Mouse (Mus musculus): ENCODE results near the gene Naa38. TPM values are rescaled to one million over a fixed set of nuclear protein-coding genes. Genes with fewer than 3 reads are reported as not detected.

The Naa38 gene
- polyA plus RNA-seq, 1 experiment from 2014 or later: 132 TPM

- H3K9ac ChIP-seq (replicated peaks; ENCODE audit: low read depth, low read length): no peak overlapping the region
Observed at GRCm38 (mm10) chr11:69371601-69372000, 23.7 kb upstream of the Naa38 start.

GRCm38 (mm10) chr11:69372056-69372779 is 23.1 kb upstream of the Naa38 start:
- Histone ChIP-seq H3K36me3 (ENCODE audit: control insufficient read depth, insufficient read depth, low read length) (0 out of 2 replicates have a peak, but pooled peaks cover 3% of the 10 kb centered on the region), H3K27ac (ENCODE audit: low read depth, low read length) (peak overlapping the region; percentile 64), H3K4me3 (ENCODE audit: low read depth, low read length) (no peak overlapping the region), H3K9me3 (ENCODE audit: control insufficient read depth, low read length) (no peaks in the 10 kb centered on the region), H3K4me2 (ENCODE audit: low read depth, low read length) (peak overlapping the region; percentile 34; the same call in 1 of the 2 replicates), H3K27me3 (ENCODE audit: control insufficient read depth, insufficient read depth, low read length) (no peaks in the 10 kb centered on the region), H3K4me1 (ENCODE audit: control insufficient read depth, insufficient read depth, low read length) (peaks cover 34% of the 10 kb centered on the region), H3K9ac (replicated peaks; ENCODE audit: low read depth, low read length) (no peak overlapping the region)
- 24% methylated on average over 12 of the region's 12 CpGs for WGBS
- no peak for ATAC-seq (ENCODE audit: low read depth)

More at GRCm38 (mm10) chr11:69371601-69372000, 23.7 kb upstream of the Naa38 start:
- Histone ChIP-seq H3K36me3 (ENCODE audit: control insufficient read depth, insufficient read depth, low read length) (0 out of 2 replicates have a peak, but pooled peaks cover 3% of the 10 kb centered on the region), H3K4me3 (ENCODE audit: low read depth, low read length) (no peak overlapping the region; the same call in 1 of the 2 replicates), H3K4me1 (ENCODE audit: control insufficient read depth, insufficient read depth, low read length) (peaks cover 34% of the 10 kb centered on the region), H3K4me2 (ENCODE audit: low read depth, low read length) (peak overlapping the region; percentile 34; the same call in 1 of the 2 replicates), H3K27ac (ENCODE audit: low read depth, low read length) (peak overlapping the region; percentile 64), H3K27me3 (ENCODE audit: control insufficient read depth, insufficient read depth, low read length) (no peaks in the 10 kb centered on the region), H3K9me3 (ENCODE audit: control insufficient read depth, low read length) (no peaks in the 10 kb centered on the region)
- WGBS: 9% methylated on average over 12 of the region's 12 CpGs
- no peak for ATAC-seq (ENCODE audit: low read depth)

GRCm38 (mm10) chr11:69372780-69373170 is 22.5 kb upstream of the Naa38 start:
- Histone ChIP-seq H3K9ac (replicated peaks; ENCODE audit: low read depth, low read length) (no peak overlapping the region), H3K27ac (ENCODE audit: low read depth, low read length) (no peak overlapping the region; the same call in 1 of the 2 replicates), H3K4me1 (ENCODE audit: control insufficient read depth, insufficient read depth, low read length) (peaks cover 28% of the 10 kb centered on the region), H3K36me3 (ENCODE audit: control insufficient read depth, insufficient read depth, low read length) (0 out of 2 replicates have a peak, but pooled peaks cover 3% of the 10 kb centered on the region), H3K4me3 (ENCODE audit: low read depth, low read length) (no peak overlapping the region), H3K4me2 (ENCODE audit: low read depth, low read length) (no peak overlapping the region), H3K9me3 (ENCODE audit: control insufficient read depth, low read length) (no peaks in the 10 kb centered on the region), H3K27me3 (ENCODE audit: control insufficient read depth, insufficient read depth, low read length) (no peaks in the 10 kb centered on the region)
- 68% methylated on average over 3 of the region's 3 CpGs for WGBS
- no peak for ATAC-seq (ENCODE audit: low read depth)

- Histone ChIP-seq H3K36me3 (ENCODE audit: control insufficient read depth, insufficient read depth, low read length) (0 out of 2 replicates have a peak, but pooled peaks cover 3% of the 10 kb centered on the region), H3K27ac (ENCODE audit: low read depth, low read length) (no peak overlapping the region), H3K9ac (replicated peaks; ENCODE audit: low read depth, low read length) (0 out of 2 replicates have a peak overlapping the region, but pooled peaks have one; percentile 16), H3K9me3 (ENCODE audit: control insufficient read depth, low read length) (no peaks in the 10 kb centered on the region), H3K4me2 (ENCODE audit: low read depth, low read length) (no peak overlapping the region), H3K4me3 (ENCODE audit: low read depth, low read length) (no peak overlapping the region), H3K4me1 (ENCODE audit: control insufficient read depth, insufficient read depth, low read length) (peaks cover 25% of the 10 kb centered on the region), H3K27me3 (ENCODE audit: control insufficient read depth, insufficient read depth, low read length) (no peaks in the 10 kb centered on the region)
- WGBS: 90% methylated on average over 16 of the region's 16 CpGs
- ATAC-seq (ENCODE audit: low read depth): no peak
Observed at GRCm38 (mm10) chr11:69373223-69373965, 21.9 kb upstream of the Naa38 start.

- no peak overlapping the region for H3K4me3 ChIP-seq (ENCODE audit: low read depth, low read length)
- peaks cover 19% of the 10 kb centered on the region for H3K4me1 ChIP-seq (ENCODE audit: control insufficient read depth, insufficient read depth, low read length)
- 79% methylated on average over 4 of the region's 4 CpGs for WGBS
- no peaks in the 10 kb centered on the region for H3K9me3 ChIP-seq (ENCODE audit: control insufficient read depth, low read length)
- no peak for ATAC-seq (ENCODE audit: low read depth)
- H3K4me2 ChIP-seq (ENCODE audit: low read depth, low read length): no peak overlapping the region
- no peaks in the 10 kb centered on the region for H3K27me3 ChIP-seq (ENCODE audit: control insufficient read depth, insufficient read depth, low read length)
- H3K36me3 ChIP-seq (ENCODE audit: control insufficient read depth, insufficient read depth, low read length): 0 out of 2 replicates have a peak, but pooled peaks cover 3% of the 10 kb centered on the region
- H3K9ac ChIP-seq (replicated peaks; ENCODE audit: low read depth, low read length): no peak overlapping the region
- no peak overlapping the region for H3K27ac ChIP-seq (ENCODE audit: low read depth, low read length)
Observed at GRCm38 (mm10) chr11:69375646-69376045, 19.6 kb upstream of the Naa38 start.

GRCm38 (mm10) chr11:69377766-69378165 is 17.5 kb upstream of the Naa38 start:
- Histone ChIP-seq H3K9me3 (ENCODE audit: control insufficient read depth, low read length) (no peaks in the 10 kb centered on the region), H3K27ac (ENCODE audit: low read depth, low read length) (no peak overlapping the region), H3K9ac (replicated peaks; ENCODE audit: low read depth, low read length) (no peak overlapping the region), H3K27me3 (ENCODE audit: control insufficient read depth, insufficient read depth, low read length) (no peaks in the 10 kb centered on the region), H3K4me1 (ENCODE audit: control insufficient read depth, insufficient read depth, low read length) (0 out of 2 replicates have a peak, but pooled peaks cover under 1% of the 10 kb centered on the region), H3K36me3 (ENCODE audit: control insufficient read depth, insufficient read depth, low read length) (0 out of 2 replicates have a peak, but pooled peaks cover 3% of the 10 kb centered on the region), H3K4me3 (ENCODE audit: low read depth, low read length) (no peak overlapping the region), H3K4me2 (ENCODE audit: low read depth, low read length) (no peak overlapping the region)
- 84% methylated on average over 3 of the region's 3 CpGs for WGBS
- no peak for ATAC-seq (ENCODE audit: low read depth)

- no peaks in the 10 kb centered on the region for H3K9me3 ChIP-seq (ENCODE audit: control insufficient read depth, low read length)
- no peak overlapping the region for H3K27ac ChIP-seq (ENCODE audit: low read depth, low read length)
- H3K36me3 ChIP-seq (ENCODE audit: control insufficient read depth, insufficient read depth, low read length): no peaks in the 10 kb centered on the region
- H3K27me3 ChIP-seq (ENCODE audit: control insufficient read depth, insufficient read depth, low read length): no peaks in the 10 kb centered on the region
- no peak overlapping the region for H3K4me3 ChIP-seq (ENCODE audit: low read depth, low read length)
- no peak overlapping the region for H3K9ac ChIP-seq (replicated peaks; ENCODE audit: low read depth, low read length)
- H3K4me2 ChIP-seq (ENCODE audit: low read depth, low read length): no peak overlapping the region
- ATAC-seq (ENCODE audit: low read depth): no peak
- no peaks in the 10 kb centered on the region for H3K4me1 ChIP-seq (ENCODE audit: control insufficient read depth, insufficient read depth, low read length)
- WGBS: 95% methylated on average over 3 of the region's 3 CpGs
Observed at GRCm38 (mm10) chr11:69379600-69379999, 15.7 kb upstream of the Naa38 start.

GRCm38 (mm10) chr11:69381356-69381755 is 13.9 kb upstream of the Naa38 start:
- Histone ChIP-seq H3K4me2 (ENCODE audit: low read depth, low read length) (no peak overlapping the region), H3K27ac (ENCODE audit: low read depth, low read length) (no peak overlapping the region), H3K4me1 (ENCODE audit: control insufficient read depth, insufficient read depth, low read length) (no peaks in the 10 kb centered on the region), H3K9ac (replicated peaks; ENCODE audit: low read depth, low read length) (no peak overlapping the region), H3K27me3 (ENCODE audit: control insufficient read depth, insufficient read depth, low read length) (no peaks in the 10 kb centered on the region), H3K4me3 (ENCODE audit: low read depth, low read length) (no peak overlapping the region), H3K36me3 (ENCODE audit: control insufficient read depth, insufficient read depth, low read length) (no peaks in the 10 kb centered on the region), H3K9me3 (ENCODE audit: control insufficient read depth, low read length) (no peaks in the 10 kb centered on the region)
- ATAC-seq (ENCODE audit: low read depth): no peak
- WGBS: 93% methylated on average over 6 of the region's 6 CpGs
